ENCODE assay signal across 9 mouse cellular contexts in genomic region chr2:39004372-39004771, GRCm38 (mm10). TPM values are rescaled to one million over a fixed set of nuclear protein-coding genes. Genes with fewer than 3 reads are reported as not detected.
DNase-seq lines count a peak whose midpoint lies in the region; ATAC-seq and TF ChIP-seq lines count a peak whose summit lies in the region.
"Had no signal": no experiment of that assay in that cellular context is flagged by ENCODE, and none has a peak within 500 bp of the region (broad histone marks: within the 10 kb centered on the region; RNA-seq: fewer than 3 reads in every experiment).

No protein-coding gene starts in this region.

- H3K4me2 ChIP-seq in hindbrain, embryonic 16.5 days (ENCODE audit: low read length) = peak overlapping the region; percentile 83

- H3K9me3 ChIP-seq in hindbrain, embryonic 16.5 days (ENCODE audit: control insufficient read depth, low read length) = no peaks in the 10 kb centered on the region

- H3K27me3 ChIP-seq in cerebellum, adult 2 months (ENCODE audit: control insufficient read depth, insufficient read depth, low read length) = no peaks in the 10 kb centered on the region
- H3K27me3 ChIP-seq in hindbrain, embryonic 16.5 days (replicated peaks; ENCODE audit: control insufficient read depth, insufficient read depth, low read length) = no peaks in the 10 kb centered on the region
- no peaks in the 10 kb centered on the region for H3K27me3 ChIP-seq in thymus, adult 2 months (ENCODE audit: control insufficient read depth, insufficient read depth, low read length)
- H3K27me3 ChIP-seq: Patski had no signal

- peak overlapping the region; percentile 82 for H3K9ac ChIP-seq in hindbrain, embryonic 16.5 days (ENCODE audit: low read depth, low read length)

- WGBS in cerebellum, adult 2 months = under 1% methylated on average over 11 of the region's 11 CpGs
- WGBS in hindbrain, embryonic 16.5 days = 0% methylated on average over 11 of the region's 11 CpGs
- WGBS in thymus, adult 2 months = 0% methylated on average over 11 of the region's 11 CpGs

- H3K27ac ChIP-seq in cerebellum, adult 2 months (ENCODE audit: insufficient read depth, low read length) = no peak overlapping the region
- peak overlapping the region; percentile 90 for H3K27ac ChIP-seq in hindbrain, embryonic 16.5 days (ENCODE audit: low read depth, low read length)
- no peak overlapping the region for H3K27ac ChIP-seq in thymus, adult 2 months (ENCODE audit: control insufficient read depth, insufficient read depth, low read length)

- peaks cover 4% of the 10 kb centered on the region for H3K4me1 ChIP-seq in cerebellum, adult 2 months (ENCODE audit: control insufficient read depth, insufficient read depth, low read length)
- H3K4me1 ChIP-seq in hindbrain, embryonic 16.5 days (ENCODE audit: control insufficient read depth, insufficient read depth, low read depth, low read length) = peaks cover 37% of the 10 kb centered on the region
- H3K4me1 ChIP-seq in thymus, adult 2 months (replicated peaks; ENCODE audit: control insufficient read depth, insufficient read depth, low read length) = peaks cover 15% of the 10 kb centered on the region

- peaks cover 24% of the 10 kb centered on the region for H3K36me3 ChIP-seq in hindbrain, embryonic 16.5 days (ENCODE audit: control insufficient read depth, insufficient read depth, low read length)
- H3K36me3 ChIP-seq in thymus, adult 2 months (ENCODE audit: control insufficient read depth, insufficient read depth, low read length) = peaks cover 29% of the 10 kb centered on the region

- H3K4me3 ChIP-seq in cerebellum, adult 2 months (replicated peaks; ENCODE audit: insufficient read depth, low read depth, low read length) = peak overlapping the region; percentile 93
- H3K4me3 ChIP-seq in hindbrain, embryonic 16.5 days (ENCODE audit: low read length) = peak overlapping the region; percentile 74
- peak overlapping the region; percentile 91 for H3K4me3 ChIP-seq in thymus, adult 2 months (ENCODE audit: control insufficient read depth, insufficient read depth, low read length)

- no peak for TF ChIP-seq CTCF in cerebellum, adult 2 months (IDR thresholded peaks at IDR 0.05; ENCODE audit: borderline replicate concordance, insufficient read depth, low read depth, low read length)
- TF ChIP-seq CTCF in thymus, adult 2 months (IDR thresholded peaks at IDR 0.05; ENCODE audit: borderline replicate concordance, control insufficient read depth, extremely low read depth, insufficient read depth, low read length, poor library complexity) = no peak

- no peak for ATAC-seq in cerebellum, adult (ENCODE audit: insufficient number of reproducible peaks, low FRiP score, low TSS enrichment)
- 0 out of 2 replicates have a peak, but pooled peaks have one; percentile 1 for ATAC-seq in hindbrain, embryonic 16.5 days
- peak; percentile 1; the same call in 1 of the 2 replicates for ATAC-seq in megakaryocyte, adult 5-6 weeks (ENCODE audit: poor library complexity, severe bottlenecking)

- no peak for TF ChIP-seq POLR2A in cerebellum, adult 2 months (IDR thresholded peaks at IDR 0.05; ENCODE audit: borderline replicate concordance, insufficient read depth, low read length)
- TF ChIP-seq POLR2A in thymus, adult 2 months (IDR thresholded peaks at IDR 0.05; ENCODE audit: control insufficient read depth, extremely low read depth, insufficient read depth, low read length, poor library complexity) = no peak

- DNase-seq in cerebellum, adult 2 months = no peak
- DNase-seq in B cell, adult 2 months = peak; percentile 47 to 53
- peak; percentile 38 for DNase-seq in embryo, embryonic 10.5 days (ENCODE audit: low spot score)
- DNase-seq in thymus, adult 2 months = peak; percentile 21
- DNase-seq in gastrocnemius, postnatal 25 days = no peak

RNA-seq across cellular contexts. Expression of gene Arpc5l, which starts 0.8 kb away (rescaled TPM):
- 106 and 121 TPM in 2 replicates for polyA plus RNA-seq in cerebellum, adult 2 months (2012; rRNA removed)
- 140 and 152 TPM in 2 replicates for polyA plus RNA-seq in hindbrain, embryonic 16.5 days (2015; fragmentation: Nextera tagmentation; extraction: Ambion mirVana)
- total RNA-seq in megakaryocyte, adult 5-6 weeks (2015) = 65.4 and 69.5 TPM in 2 replicates
- total RNA-seq in megakaryocyte, adult 5-6 weeks (2017) = 38.7 and 49.5 TPM in 2 replicates
- polyA plus RNA-seq in thymus, adult 2 months (2012; rRNA removed) = 52.9 and 53.2 TPM in 2 replicates
- 10 to 100 TPM; 91.4 to 91.7 TPM for total RNA-seq in gastrocnemius, postnatal 25 days (2021)

RNA-seq across cellular contexts. Expression of gene Rpl35, which starts 1.1 kb away (rescaled TPM):
- polyA plus RNA-seq in cerebellum, adult 2 months (2012; rRNA removed) = 221 and 222 TPM in 2 replicates
- polyA plus RNA-seq in hindbrain, embryonic 16.5 days (2015; fragmentation: Nextera tagmentation; extraction: Ambion mirVana) = 497 and 554 TPM in 2 replicates
- total RNA-seq in megakaryocyte, adult 5-6 weeks (2015) = 377 and 387 TPM in 2 replicates
- total RNA-seq in megakaryocyte, adult 5-6 weeks (2017) = 757 and 843 TPM in 2 replicates
- 207 and 221 TPM in 2 replicates for polyA plus RNA-seq in thymus, adult 2 months (2012; rRNA removed)
- 100 to 1,000 TPM; 239 to 257 TPM for total RNA-seq in gastrocnemius, postnatal 25 days (2021)

RNA-seq across cellular contexts. Expression of gene Wdr38, which starts 7.1 kb away (rescaled TPM):
- polyA plus RNA-seq in cerebellum, adult 2 months (2012; rRNA removed) = 1.00 and 1.4 TPM in 2 replicates
- polyA plus RNA-seq in hindbrain, embryonic 16.5 days (2015; fragmentation: Nextera tagmentation; extraction: Ambion mirVana) = 1.5 and 1.7 TPM in 2 replicates
- 0.29 and 0.34 TPM in 2 replicates for total RNA-seq in megakaryocyte, adult 5-6 weeks (2015)
- 0.16 and 0.84 TPM in 2 replicates for total RNA-seq in megakaryocyte, adult 5-6 weeks (2017)
- 1.3 and 1.6 TPM in 2 replicates for polyA plus RNA-seq in thymus, adult 2 months (2012; rRNA removed)
- total RNA-seq in gastrocnemius, postnatal 25 days (2021) = under 1 TPM; 0.13 to 0.20 TPM

Comparison
In these comparisons a context has a peak if more than half of its experiments do, and no peak if none do; other contexts are left out.
1. DNase-seq: peak in B cell, adult 2 months (2 of 2), embryo, embryonic 10.5 days (single experiment) and thymus, adult 2 months (single experiment); none in cerebellum, adult 2 months (0 of 2) and gastrocnemius, postnatal 25 days (single experiment).
2. Peak in every context shown above with its lines, with median percentiles within 50 percentile points of each other: H3K4me3 ChIP-seq.